Mouse (Mus musculus) adrenal gland, adult 10 weeks (tissue): ENCODE data around the gene 4921536K21Rik. TPM values are rescaled to one million over a fixed set of nuclear protein-coding genes. Genes with fewer than 3 reads are reported as not detected.

Experiments used
- polyA plus RNA-seq: library from polyadenylated mRNA; stranded (reverse); fragments of 350-450 nt; fragmentation: Illumina TruSeq; extraction: RNeasy Lipid Tissue Mini Kit (QIAGEN cat#74804); gene quantifications from one replicate; pipeline ENCODE4 v1.2.3, GENCODE M21; 2014; ENCODE audit warnings: low read depth, low replicate concordance

4921536K21Rik gene
- 0.64 TPM for polyA plus RNA-seq

GRCm38 (mm10) chr11:3894406-3895281, at the start of gene 4921536K21Rik, which contains the start of gene Dusp18:
Gene 4921536K21Rik, minus strand, starts transcription at chr11:3895098.
Gene Dusp18, plus strand, starts transcription at chr11:3895240.

GRCm38 (mm10) chr11:3931511-3932211, 36.8 kb upstream of the 4921536K21Rik start, which contains the start of gene Tcn2:
Gene Tcn2, minus strand, starts transcription at chr11:3932159.

GRCm38 (mm10) chr11:3914109-3914840, 19.4 kb upstream of the 4921536K21Rik start, which contains the start of gene Slc35e4:
Gene Slc35e4, minus strand, starts transcription at chr11:3914664.

GRCm38 (mm10) chr11:3863454-3864112, 31.3 kb downstream of the 4921536K21Rik start, which contains the start of gene Osbp2:
Gene Osbp2, minus strand, starts transcription at chr11:3863903.

Other genes starting within 250 kb of the 4921536K21Rik start
- gene Morc2a, start 245.9 kb downstream of the 4921536K21Rik start, polyA plus RNA-seq: 36.0 TPM
- gene Osbp2, start 31.2 kb downstream of the 4921536K21Rik start, polyA plus RNA-seq: 0.23 TPM
- gene Dusp18, start 142 bp upstream of the 4921536K21Rik start, polyA plus RNA-seq: 4.7 TPM
- not detected for gene Slc35e4, start 19.6 kb upstream of the 4921536K21Rik start, polyA plus RNA-seq
- 8.5 TPM for gene Tcn2, start 37.1 kb upstream of the 4921536K21Rik start, polyA plus RNA-seq
- 20.8 TPM for gene Pes1, start 68.9 kb upstream of the 4921536K21Rik start, polyA plus RNA-seq
- gene 4930556J24Rik, start 81.7 kb upstream of the 4921536K21Rik start, polyA plus RNA-seq: not detected
- gene Gal3st1, start 88.5 kb upstream of the 4921536K21Rik start, polyA plus RNA-seq: not detected
- 0.47 TPM for gene Sec14l4, start 136.4 kb upstream of the 4921536K21Rik start, polyA plus RNA-seq
- gene Sec14l3, start 169.7 kb upstream of the 4921536K21Rik start, polyA plus RNA-seq: not detected
- 6.5 TPM for gene Mtfp1, start 200.3 kb upstream of the 4921536K21Rik start, polyA plus RNA-seq
- 0.82 TPM for gene Sec14l2, start 228.3 kb upstream of the 4921536K21Rik start, polyA plus RNA-seq
- gene Rnf215, start 240.1 kb upstream of the 4921536K21Rik start, polyA plus RNA-seq: 4.8 TPM